Mouse (Mus musculus): ENCODE measurements around the gene Pip4p1. TPM values are rescaled to one million over a fixed set of nuclear protein-coding genes. Genes with fewer than 3 reads are reported as not detected.
"Not testable (repeated sequence)": the region's sequence is repeated elsewhere in the genome, so short reads cannot be mapped to it uniquely, and the experiment has no call there.

The Pip4p1 gene
- polyA plus RNA-seq, 1 experiment from 2014 or later = 90.2 TPM

- 94% methylated on average over 5 of the region's 5 CpGs for WGBS
- not testable (repeated sequence) for H3K27me3 ChIP-seq; H3K4me2 ChIP-seq; H3K9ac ChIP-seq; H3K4me1 ChIP-seq (replicated peaks); ATAC-seq (ENCODE audit: low read depth); H3K9me3 ChIP-seq; H3K36me3 ChIP-seq; H3K4me3 ChIP-seq; H3K27ac ChIP-seq (replicated peaks)
Observed at GRCm38 (mm10) chr14:50958289-50958995, 27.8 kb upstream of the Pip4p1 start.

GRCm38 (mm10) chr14:50957146-50957545, 26.5 kb upstream of the Pip4p1 start:
- not testable (repeated sequence) for H3K27ac ChIP-seq (replicated peaks); H3K4me1 ChIP-seq (replicated peaks); H3K27me3 ChIP-seq; H3K4me2 ChIP-seq; H3K9ac ChIP-seq; H3K4me3 ChIP-seq; H3K36me3 ChIP-seq; H3K9me3 ChIP-seq; ATAC-seq (ENCODE audit: low read depth)
- WGBS = 83% methylated on average over 3 of the region's 3 CpGs

DNA sequence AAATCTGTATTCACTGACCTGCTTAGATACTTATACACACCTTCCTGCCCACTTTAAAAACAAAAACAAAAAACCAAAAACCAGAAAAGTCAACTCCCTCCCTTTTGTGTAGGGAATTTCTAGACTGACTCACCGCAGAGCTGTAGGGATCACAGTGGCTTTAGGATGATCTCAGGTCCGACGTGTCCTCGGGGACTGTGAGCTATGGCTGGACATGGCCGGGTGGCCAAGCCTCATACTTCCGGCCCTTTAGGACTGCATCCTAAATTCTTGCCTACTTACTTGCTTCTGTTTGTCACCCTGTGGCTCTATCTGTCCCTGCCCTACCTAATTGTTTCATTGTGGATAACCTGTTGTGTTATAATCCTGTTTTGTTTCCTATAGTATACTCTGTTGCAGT, 26.1 kb upstream of the Pip4p1 start:
- not testable (repeated sequence) for H3K27ac ChIP-seq (replicated peaks); H3K36me3 ChIP-seq; H3K27me3 ChIP-seq; H3K4me1 ChIP-seq (replicated peaks); H3K4me3 ChIP-seq; H3K9ac ChIP-seq; H3K9me3 ChIP-seq; H3K4me2 ChIP-seq
- peak; percentile 45; the same call in 1 of the 2 replicates for ATAC-seq (ENCODE audit: low read depth)
- 82% methylated on average over 6 of the region's 6 CpGs for WGBS

GRCm38 (mm10) chr14:50955942-50956508, 25.4 kb upstream of the Pip4p1 start, which contains the start of gene Pnp2:
Pnp2 (plus strand) TSS chr14:50955992.
- not testable (repeated sequence) for H3K9me3 ChIP-seq; H3K27me3 ChIP-seq; H3K36me3 ChIP-seq; H3K27ac ChIP-seq (replicated peaks); H3K4me1 ChIP-seq (replicated peaks)
- WGBS = 6% methylated on average over 19 of the region's 19 CpGs
- peak; percentile 93 for ATAC-seq (ENCODE audit: low read depth)
- Histone ChIP-seq H3K9ac (0 out of 2 replicates have a peak within 1 kb of the TSS, but pooled peaks have one; percentile 17), H3K4me3 (0 out of 2 replicates have a peak within 1 kb of the TSS, but pooled peaks have one; percentile 10), H3K4me2 (peak within 1 kb of the TSS; percentile 43)

GRCm38 (mm10) chr14:50955487-50955886, 24.8 kb upstream of the Pip4p1 start:
- Histone ChIP-seq H3K4me3 (no peak overlapping the region), H3K9me3 (no peaks in the 10 kb centered on the region), H3K36me3 (peaks cover 8% of the 10 kb centered on the region), H3K27ac (replicated peaks) (no peak overlapping the region), H3K4me1 (replicated peaks) (0 out of 2 replicates have a peak, but pooled peaks cover 3% of the 10 kb centered on the region), H3K4me2 (no peak overlapping the region), H3K9ac (no peak overlapping the region), H3K27me3 (no peaks in the 10 kb centered on the region)
- 91% methylated on average over 10 of the region's 10 CpGs for WGBS
- ATAC-seq (ENCODE audit: low read depth) = no peak

- WGBS = 39% methylated on average over 3 of the region's 3 CpGs
- H3K4me1 ChIP-seq (replicated peaks) = peaks cover 14% of the 10 kb centered on the region
- peak overlapping the region; percentile 64 for H3K4me2 ChIP-seq
- not testable (repeated sequence) for H3K9me3 ChIP-seq; H3K27me3 ChIP-seq; H3K36me3 ChIP-seq; H3K27ac ChIP-seq (replicated peaks); ATAC-seq (ENCODE audit: low read depth)
- H3K9ac ChIP-seq = peak overlapping the region; percentile 68; the same call in 1 of the 2 replicates
- H3K4me3 ChIP-seq = peak overlapping the region; percentile 48
Observed at GRCm38 (mm10) chr14:50945526-50945925, 14.9 kb upstream of the Pip4p1 start.

GRCm38 (mm10) chr14:50945081-50945480, 14.4 kb upstream of the Pip4p1 start:
- peak overlapping the region; percentile 48 for H3K4me3 ChIP-seq
- H3K9ac ChIP-seq = peak overlapping the region; percentile 68
- 9% methylated on average over 6 of the region's 6 CpGs for WGBS
- not testable (repeated sequence) for H3K36me3 ChIP-seq, H3K9me3 ChIP-seq, H3K27me3 ChIP-seq
- H3K27ac ChIP-seq (replicated peaks) = peak overlapping the region; percentile 89
- H3K4me1 ChIP-seq (replicated peaks) = peaks cover 14% of the 10 kb centered on the region
- ATAC-seq (ENCODE audit: low read depth) = peak; percentile 60
- H3K4me2 ChIP-seq = peak overlapping the region; percentile 64

DNA sequence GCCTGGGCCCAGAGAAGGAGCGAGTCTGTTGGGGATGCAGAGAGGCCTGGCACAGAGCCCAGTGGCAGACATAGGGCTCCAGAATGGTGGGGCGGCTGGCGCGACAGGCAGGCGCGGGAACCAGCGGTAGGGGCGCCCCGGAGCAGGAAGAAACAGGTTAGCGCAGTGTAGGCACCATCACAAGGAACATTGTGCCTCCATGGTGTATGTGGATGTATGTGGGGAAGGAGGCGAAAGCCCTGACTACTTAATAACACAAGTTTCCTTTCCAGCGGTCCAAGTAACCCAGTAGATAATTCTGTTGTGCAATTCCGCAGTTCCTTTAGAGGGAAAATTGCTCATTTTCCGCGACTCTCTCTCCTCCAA, 14.0 kb upstream of the Pip4p1 start:
- not testable (repeated sequence) for H3K27me3 ChIP-seq, H3K36me3 ChIP-seq, H3K9me3 ChIP-seq
- H3K27ac ChIP-seq (replicated peaks) = peak overlapping the region; percentile 89
- 0% methylated on average over 15 of the region's 15 CpGs for WGBS
- H3K4me2 ChIP-seq = peak overlapping the region; percentile 64
- ATAC-seq (ENCODE audit: low read depth) = peak; percentile 98
- peak overlapping the region; percentile 68 for H3K9ac ChIP-seq
- peaks cover 14% of the 10 kb centered on the region for H3K4me1 ChIP-seq (replicated peaks)
- H3K4me3 ChIP-seq = peak overlapping the region; percentile 48

DNA sequence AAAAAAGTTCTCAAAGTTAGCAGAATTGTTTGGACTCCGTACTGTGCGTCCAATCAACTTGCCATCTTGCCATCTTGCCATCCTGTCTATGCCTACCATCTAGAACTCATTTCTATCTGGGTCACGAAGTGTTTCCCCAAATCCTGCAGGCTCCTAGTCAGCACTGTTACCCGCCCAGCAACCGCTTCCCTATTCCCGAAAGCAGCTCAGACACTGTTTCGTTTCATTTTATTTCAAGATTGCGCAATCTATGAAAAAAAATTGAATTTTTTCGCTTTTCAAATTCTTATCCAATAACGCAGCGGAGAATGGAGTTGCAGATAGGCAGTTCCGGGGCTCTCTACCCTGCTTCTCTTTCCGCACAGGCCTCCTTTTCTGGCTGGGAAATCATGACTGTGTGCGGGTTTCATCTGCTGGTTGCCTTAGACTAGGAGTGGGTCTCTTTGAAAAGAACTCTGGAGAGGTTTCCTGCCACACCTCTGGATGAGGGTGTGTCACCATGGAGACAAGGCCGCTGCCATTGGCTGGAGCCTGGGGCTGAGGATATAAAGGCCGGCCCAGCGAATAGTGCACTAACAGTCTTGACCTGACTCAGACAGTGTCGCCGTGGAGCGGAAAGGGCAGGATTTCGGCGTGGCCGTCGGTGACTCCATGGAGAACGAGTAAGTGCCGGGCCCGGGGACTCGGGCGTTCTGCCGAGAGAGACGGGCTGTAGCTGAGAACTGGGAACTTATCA, 13.4 kb upstream of the Pip4p1 start, which contains the start of gene Gm49342:
Gene Gm49342 (plus strand): TSS at position 586 of the 736 bp plus-strand sequence.
- ATAC-seq (ENCODE audit: low read depth) = peak; percentile 96

DNA sequence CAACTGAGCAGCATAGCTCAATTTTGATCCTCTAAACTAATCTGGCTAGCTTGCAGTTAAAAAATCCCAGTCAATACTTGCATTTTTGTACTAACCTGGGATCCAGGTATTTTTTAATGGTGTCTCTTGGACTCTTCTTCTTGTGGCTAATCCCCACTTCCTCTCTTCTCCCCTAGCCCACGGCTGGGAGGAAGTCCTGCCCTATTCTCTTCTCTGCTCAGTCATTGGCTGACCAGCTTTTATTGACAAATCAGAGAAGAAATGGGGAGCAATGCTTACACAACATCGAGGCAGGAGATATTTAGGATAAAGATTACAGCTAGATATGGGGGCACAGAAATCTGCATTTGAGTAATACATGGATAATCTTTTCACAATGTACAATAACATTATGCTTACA, 8.3 kb upstream of the Pip4p1 start:
- no peak overlapping the region for H3K9ac ChIP-seq
- no peak overlapping the region for H3K4me3 ChIP-seq
- H3K4me1 ChIP-seq (replicated peaks) = peaks cover 2% of the 10 kb centered on the region
- H3K27ac ChIP-seq (replicated peaks) = no peak overlapping the region
- 41% methylated on average over 2 of the region's 2 CpGs for WGBS
- no peaks in the 10 kb centered on the region for H3K27me3 ChIP-seq
- H3K4me2 ChIP-seq = no peak overlapping the region
- H3K36me3 ChIP-seq = no peaks in the 10 kb centered on the region
- ATAC-seq (ENCODE audit: low read depth) = no peak
- H3K9me3 ChIP-seq = no peaks in the 10 kb centered on the region

More for the DNA sequence above, 13.4 kb upstream of the Pip4p1 start, which contains the start of gene Gm49342:
- peaks cover 14% of the 10 kb centered on the region for H3K4me1 ChIP-seq (replicated peaks)
- H3K9ac ChIP-seq = peak within 1 kb of the TSS; percentile 68
- 19% methylated on average over 31 of the region's 31 CpGs for WGBS
- H3K27ac ChIP-seq (replicated peaks) = peak within 1 kb of the TSS; percentile 89
- H3K9me3 ChIP-seq = no peaks in the 10 kb centered on the region
- H3K4me3 ChIP-seq = peak within 1 kb of the TSS; percentile 48
- H3K27me3 ChIP-seq = no peaks in the 10 kb centered on the region
- H3K4me2 ChIP-seq = peak within 1 kb of the TSS; percentile 64
- no peaks in the 10 kb centered on the region for H3K36me3 ChIP-seq

- H3K4me3 ChIP-seq = no peak overlapping the region
- no peaks in the 10 kb centered on the region for H3K27me3 ChIP-seq
- H3K27ac ChIP-seq (replicated peaks) = no peak overlapping the region
- ATAC-seq (ENCODE audit: low read depth) = no peak
- 91% methylated on average over 3 of the region's 3 CpGs for WGBS
- H3K4me1 ChIP-seq (replicated peaks) = no peaks in the 10 kb centered on the region
- H3K36me3 ChIP-seq = no peaks in the 10 kb centered on the region
- no peaks in the 10 kb centered on the region for H3K9me3 ChIP-seq
- H3K4me2 ChIP-seq = no peak overlapping the region
- no peak overlapping the region for H3K9ac ChIP-seq
Observed at GRCm38 (mm10) chr14:50938119-50938908, 7.7 kb upstream of the Pip4p1 start.
